Mouse (Mus musculus): ENCODE measurements at regions not wholly inside any gene's neighbourhood (a gene's known extent, or its start where the extent isn't known, plus 50 kb on each side); places are given as distances from the start of the nearest gene placed in this dataset. TPM values are rescaled to one million over a fixed set of nuclear protein-coding genes. Genes with fewer than 3 reads are reported as not detected.
A peak's percentile ranks its signal among the peaks of the same experiment; 100 is the strongest.

DNA sequence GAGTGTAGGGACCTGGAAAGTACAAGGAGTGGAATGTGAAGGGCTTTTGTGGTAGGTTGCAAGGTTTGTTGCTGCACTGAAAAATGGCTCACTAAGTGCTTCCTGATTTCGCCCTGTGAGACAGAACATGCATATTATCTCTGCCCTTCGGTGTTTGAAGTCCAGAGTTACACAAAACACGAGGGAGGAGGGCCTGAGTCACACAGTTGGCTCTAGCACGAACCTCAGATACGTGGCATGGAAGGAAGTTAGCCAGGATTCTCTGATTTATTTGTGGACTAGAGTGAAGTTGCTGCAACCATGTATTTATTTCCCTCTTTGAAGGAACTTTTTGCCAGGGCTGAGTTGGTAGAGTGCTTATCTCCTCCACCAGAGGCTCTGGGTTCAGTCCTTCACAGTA, 73.2 kb upstream of the Arpp21 start:
- Histone ChIP-seq H3K4me1 (ENCODE audit: control insufficient read depth, insufficient read depth, low read length) (no peaks in the 10 kb centered on the region), H3K27ac (ENCODE audit: low read depth, low read length) (no peak overlapping the region), H3K27me3 (replicated peaks; ENCODE audit: control insufficient read depth, insufficient read depth, low read length) (no peaks in the 10 kb centered on the region), H3K9me3 (replicated peaks; ENCODE audit: control insufficient read depth, low read length) (no peaks in the 10 kb centered on the region), H3K9ac (ENCODE audit: low read length) (no peak overlapping the region), H3K36me3 (ENCODE audit: control insufficient read depth, insufficient read depth, low read length) (no peaks in the 10 kb centered on the region), H3K4me3 (ENCODE audit: low read depth, low read length) (no peak overlapping the region), H3K4me2 (ENCODE audit: low read length) (no peak overlapping the region)
- ATAC-seq = no peak
- no peak for DNase-seq (ENCODE audit: low spot score)
- 78% methylated on average over 5 of the region's 5 CpGs for WGBS

DNA sequence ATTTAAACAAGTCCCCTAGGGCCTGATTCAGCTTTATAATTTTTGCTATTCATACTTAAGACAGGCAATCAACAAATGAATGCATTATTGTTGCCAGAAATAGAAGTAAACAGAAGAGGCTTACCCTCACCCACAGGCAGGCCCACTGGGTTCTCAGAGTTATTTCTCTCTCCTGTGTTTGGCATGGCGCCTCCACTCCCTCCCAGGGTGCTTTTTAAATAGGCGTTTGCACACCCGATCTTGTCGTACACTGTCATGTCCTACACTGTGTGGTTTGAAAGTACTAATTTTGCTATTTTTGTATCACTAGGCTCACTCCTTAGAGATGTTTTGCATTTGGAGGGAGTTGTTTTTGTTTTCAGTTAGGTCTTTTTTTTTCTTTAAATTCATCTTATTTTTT, 72.1 kb upstream of the Arpp21 start:
- Histone ChIP-seq H3K36me3 (ENCODE audit: control insufficient read depth, insufficient read depth, low read length) (no peaks in the 10 kb centered on the region), H3K4me3 (ENCODE audit: low read depth, low read length) (no peak overlapping the region), H3K9me3 (replicated peaks; ENCODE audit: control insufficient read depth, low read length) (no peaks in the 10 kb centered on the region), H3K9ac (ENCODE audit: low read length) (no peak overlapping the region), H3K27me3 (replicated peaks; ENCODE audit: control insufficient read depth, insufficient read depth, low read length) (no peaks in the 10 kb centered on the region), H3K27ac (ENCODE audit: low read depth, low read length) (no peak overlapping the region), H3K4me1 (ENCODE audit: control insufficient read depth, insufficient read depth, low read length) (no peaks in the 10 kb centered on the region), H3K4me2 (ENCODE audit: low read length) (no peak overlapping the region)
- peak; percentile 2 for DNase-seq (ENCODE audit: low spot score)
- no peak for ATAC-seq
- WGBS = 68% methylated on average over 4 of the region's 4 CpGs

DNA sequence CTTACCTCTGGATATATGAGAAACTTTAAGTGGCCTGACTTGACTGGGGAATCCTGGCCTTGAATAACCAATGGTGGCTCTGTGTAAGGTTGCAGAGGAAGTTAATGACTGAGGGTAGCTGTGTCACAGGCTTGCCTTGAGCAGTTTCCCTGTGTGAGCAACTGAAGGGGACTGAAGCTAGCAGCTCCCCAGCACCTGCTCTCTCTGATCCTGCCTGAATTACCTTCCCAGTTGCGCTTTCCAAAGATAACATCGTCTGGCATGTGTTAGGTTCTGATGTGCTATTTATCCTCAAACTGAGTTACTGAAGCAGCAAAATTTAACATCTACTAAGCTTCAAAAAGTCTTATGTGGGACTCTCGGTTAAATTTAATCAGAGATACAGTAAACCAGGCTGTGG, 56.1 kb upstream of the Arpp21 start:
- H3K4me1 ChIP-seq (ENCODE audit: control insufficient read depth, insufficient read depth, low read length) = no peaks in the 10 kb centered on the region
- no peak overlapping the region for H3K4me2 ChIP-seq (ENCODE audit: low read length)
- H3K27me3 ChIP-seq (replicated peaks; ENCODE audit: control insufficient read depth, insufficient read depth, low read length) = no peaks in the 10 kb centered on the region
- no peak overlapping the region for H3K4me3 ChIP-seq (ENCODE audit: low read depth, low read length)
- no peaks in the 10 kb centered on the region for H3K36me3 ChIP-seq (ENCODE audit: control insufficient read depth, insufficient read depth, low read length)
- no peak for DNase-seq (ENCODE audit: low spot score)
- no peak overlapping the region for H3K27ac ChIP-seq (ENCODE audit: low read depth, low read length)
- H3K9me3 ChIP-seq (replicated peaks; ENCODE audit: control insufficient read depth, low read length) = no peaks in the 10 kb centered on the region
- no peak for ATAC-seq
- WGBS = 92% methylated on average over 3 of the region's 3 CpGs
- no peak overlapping the region for H3K9ac ChIP-seq (ENCODE audit: low read length)

Small RNA genes lying in the stretch of these regions (microRNA-seq; reads per million reads assigned to microRNA genes)
- gene Gm27847 = not detected
